Mouse (Mus musculus): Measurements from ENCODE around the gene Rrn3.

DNA sequence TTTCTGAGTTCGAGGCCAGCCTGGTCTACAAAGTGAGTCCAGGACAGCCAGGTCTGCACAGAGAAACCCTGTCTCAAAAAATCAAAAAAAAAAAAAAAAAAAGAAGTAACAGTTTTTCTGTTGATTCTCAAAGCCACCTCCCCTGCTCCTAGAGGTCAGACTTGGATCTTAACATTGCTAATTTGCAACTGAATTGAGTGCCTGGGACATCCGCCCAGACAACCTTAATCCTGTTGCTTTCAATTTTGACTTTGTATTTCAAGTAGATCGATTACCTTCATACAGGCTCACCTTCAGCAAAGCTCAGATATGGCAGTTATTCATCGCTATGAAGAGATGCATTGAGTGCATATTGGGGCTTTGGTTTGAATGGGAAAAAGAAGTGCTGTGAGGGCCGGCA, 31.2 kb upstream of the Rrn3 start:
- TF ChIP-seq TBP (IDR thresholded peaks at IDR 0.05; ENCODE audit: low read depth, low read length) (no peak), POLR2AphosphoS2 (IDR thresholded peaks at IDR 0.05; ENCODE audit: low read length) (no peak), CTCF (IDR thresholded peaks at IDR 0.05 in 2 of 3, conservative IDR thresholded peaks at IDR 0.05 in 1 of 3; ENCODE audit: control insufficient read depth in 1 of 3, insufficient read depth in 1 of 3, low read depth in 2 of 3, low read length in 3 of 3, poor library complexity in 1 of 3, severe bottlenecking in 1 of 3) (no peak), CHD1 (IDR thresholded peaks at IDR 0.05; ENCODE audit: low read depth, low read length) (no peak), SIN3A (IDR thresholded peaks at IDR 0.05; ENCODE audit: low read length) (no peak), NELFE (IDR thresholded peaks at IDR 0.05; ENCODE audit: low read depth, low read length) (no peak), POLR2A (IDR thresholded peaks at IDR 0.05; ENCODE audit: control insufficient read depth in 1 of 2, insufficient read depth in 1 of 2, low read depth in 1 of 2, low read length in 2 of 2, poor library complexity in 1 of 2) (no peak), MAFK (IDR thresholded peaks at IDR 0.05; ENCODE audit: borderline replicate concordance, low read depth, low read length) (no peak)
